Mouse (Mus musculus): ENCODE results near the gene Borcs6. TPM values are rescaled to one million over a fixed set of nuclear protein-coding genes. Genes with fewer than 3 reads are reported as not detected.

The Borcs6 gene
- 30.3 and 31.4 TPM in 2 replicates for polyA plus RNA-seq (2015; fragmentation: Nextera tagmentation; extraction: Ambion mirVana)

DNA sequence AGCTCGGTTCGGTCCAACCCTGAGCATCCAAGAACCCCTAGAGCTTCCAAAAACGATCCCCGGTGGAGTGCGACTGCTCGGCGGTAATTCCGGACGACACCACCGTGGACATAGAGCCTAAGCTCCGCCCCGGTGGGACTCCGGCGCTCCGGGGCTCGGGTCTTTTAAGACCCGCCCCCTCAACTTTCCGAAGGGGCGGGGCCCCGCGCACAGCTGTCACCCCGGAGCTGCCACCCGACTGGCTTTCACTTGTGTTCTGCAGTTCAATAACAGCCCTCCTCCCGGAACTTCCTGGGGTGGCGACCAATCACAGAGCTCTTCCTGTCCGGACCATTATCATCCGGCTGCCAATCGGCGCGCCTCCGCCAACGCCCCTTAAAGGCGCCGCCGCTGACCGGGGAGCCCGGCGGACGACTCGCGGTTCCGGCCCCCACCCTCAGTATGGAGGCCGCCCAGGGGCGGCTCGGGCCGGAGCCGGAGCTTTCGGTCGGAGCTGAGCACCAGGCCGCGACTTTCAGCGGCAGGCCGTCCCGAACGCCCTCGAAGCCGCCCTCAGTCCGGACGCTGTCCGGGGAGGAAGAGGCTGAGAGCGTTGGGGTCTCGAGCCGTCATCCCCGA lies at the start of gene Borcs6:
Gene Borcs6, plus strand, starts transcription at position 361 of the 618 bp plus-strand sequence.

GRCm38 (mm10) chr11:69015644-69016441 lies 43.7 kb upstream of the Borcs6 start, which contains the start of gene Ctc1:
Ctc1 (plus strand) TSS chr11:69015911.

GRCm38 (mm10) chr11:69045531-69046394 lies 13.8 kb upstream of the Borcs6 start, which contains the start of gene Aurkb:
Aurkb (plus strand) TSS chr11:69045647.

GRCm38 (mm10) chr11:69070590-69071222 lies 11.2 kb downstream of the Borcs6 start, which contains the start of gene Tmem107:
Tmem107 (plus strand) TSS chr11:69070806.

DNA sequence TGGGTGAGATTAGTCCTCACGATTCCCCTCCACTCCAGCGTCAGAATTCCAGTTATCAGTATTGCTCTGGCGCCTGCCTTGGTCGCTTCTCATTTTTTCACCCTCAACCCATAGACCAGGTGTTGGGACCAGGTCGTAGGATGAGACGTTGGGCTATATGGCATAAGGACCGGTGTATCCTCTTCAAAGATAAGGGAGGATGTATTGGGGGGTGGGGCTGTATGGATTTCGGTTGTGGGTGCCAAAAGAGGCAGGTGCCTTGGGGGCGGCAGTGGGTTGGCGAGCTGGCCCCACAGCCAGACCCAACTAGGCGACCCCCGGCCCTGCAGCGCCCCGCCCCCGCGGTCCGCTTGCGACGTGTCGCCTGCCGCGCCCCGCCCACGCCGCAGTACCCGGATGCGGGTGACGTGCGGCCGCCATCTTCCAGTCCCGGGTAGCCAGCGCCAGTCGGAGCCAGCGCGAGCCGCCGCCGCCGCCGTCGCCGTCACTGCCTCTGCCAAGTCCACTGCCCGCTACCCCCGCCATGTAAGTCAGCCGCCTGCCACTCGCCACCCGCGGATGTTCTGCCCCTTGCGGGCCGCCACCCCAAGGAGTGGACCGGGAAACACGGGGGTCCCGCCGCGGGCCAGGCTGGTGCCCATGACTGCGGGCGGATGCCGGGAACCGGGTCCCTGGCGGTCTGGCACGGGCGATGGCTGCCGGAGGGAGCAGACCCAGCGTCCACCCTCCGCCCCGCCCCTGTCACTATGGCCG lies 28.8 kb downstream of the Borcs6 start, which contains the start of gene Vamp2:
Gene Vamp2, plus strand, starts transcription at position 388 of the 753 bp plus-strand sequence.

DNA sequence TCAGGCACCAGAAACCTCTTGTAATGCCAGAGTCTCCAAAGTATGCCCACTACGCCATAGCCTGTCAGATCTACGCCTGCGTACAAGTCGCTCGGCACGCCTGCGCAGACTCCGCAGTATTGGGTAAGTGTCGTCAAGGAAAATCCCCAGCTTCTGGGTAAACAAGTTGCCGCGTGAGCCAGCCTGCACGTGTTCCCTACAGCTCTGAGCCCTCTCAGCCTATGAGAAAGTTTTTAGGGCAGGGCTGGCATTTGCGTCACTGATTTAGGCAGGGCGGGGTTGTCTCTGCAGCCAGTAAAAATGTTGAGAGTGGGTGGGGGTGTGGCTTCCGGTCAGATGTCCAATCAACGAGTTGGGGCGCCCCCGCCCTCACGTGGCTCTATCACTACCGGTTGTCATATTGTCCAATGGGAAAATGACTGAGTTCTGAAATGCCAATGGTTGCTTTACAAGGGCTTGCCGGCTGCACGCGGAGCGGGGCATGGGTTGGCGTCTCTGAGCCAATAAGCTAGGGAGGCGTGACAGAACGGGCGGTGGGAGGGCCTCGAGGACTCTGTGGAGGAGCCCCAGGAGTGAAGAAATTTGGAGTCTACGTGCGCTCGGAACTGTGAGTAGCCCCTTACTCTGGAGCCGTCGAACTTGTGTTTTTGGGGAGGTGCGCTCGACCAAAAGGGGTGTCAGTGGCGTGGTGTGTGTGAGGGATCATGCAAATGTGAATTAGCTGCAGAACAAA lies 35.3 kb downstream of the Borcs6 start, which contains the start of gene Per1:
Gene Per1, plus strand, starts transcription at position 521 of the 733 bp plus-strand sequence.

Other genes starting within 250 kb of the Borcs6 start
- 103 and 108 TPM in 2 replicates for gene Ndel1, start 187.9 kb upstream of the Borcs6 start, polyA plus RNA-seq (2015; fragmentation: Nextera tagmentation; extraction: Ambion mirVana)
- gene Rnf222, start 171.2 kb upstream of the Borcs6 start, polyA plus RNA-seq (2015; fragmentation: Nextera tagmentation; extraction: Ambion mirVana): not detected in 2 replicates
- 568 and 632 TPM in 2 replicates for gene Rpl26, start 158.1 kb upstream of the Borcs6 start, polyA plus RNA-seq (2015; fragmentation: Nextera tagmentation; extraction: Ambion mirVana)
- 0.43 and 1.0 TPM in 2 replicates for gene Odf4, start 132.6 kb upstream of the Borcs6 start, polyA plus RNA-seq (2015; fragmentation: Nextera tagmentation; extraction: Ambion mirVana)
- gene Arhgef15, start 102.2 kb upstream of the Borcs6 start, polyA plus RNA-seq (2015; fragmentation: Nextera tagmentation; extraction: Ambion mirVana): 23.3 and 25.5 TPM in 2 replicates
- gene Slc25a35, start 91.6 kb upstream of the Borcs6 start, polyA plus RNA-seq (2015; fragmentation: Nextera tagmentation; extraction: Ambion mirVana): 3.4 and 3.6 TPM in 2 replicates
- 28.4 and 30.6 TPM in 2 replicates for gene Rangrf, start 84.5 kb upstream of the Borcs6 start, polyA plus RNA-seq (2015; fragmentation: Nextera tagmentation; extraction: Ambion mirVana)
- 14.4 and 15.8 TPM in 2 replicates for gene Pfas, start 51.3 kb upstream of the Borcs6 start, polyA plus RNA-seq (2015; fragmentation: Nextera tagmentation; extraction: Ambion mirVana)
- 36.9 and 43.6 TPM in 2 replicates for gene Ctc1, start 43.8 kb upstream of the Borcs6 start, polyA plus RNA-seq (2015; fragmentation: Nextera tagmentation; extraction: Ambion mirVana)
- gene Aurkb, start 14.1 kb upstream of the Borcs6 start, polyA plus RNA-seq (2015; fragmentation: Nextera tagmentation; extraction: Ambion mirVana): 7.9 and 8.5 TPM in 2 replicates
- 30.0 and 35.1 TPM in 2 replicates for gene Tmem107, start 11.1 kb downstream of the Borcs6 start, polyA plus RNA-seq (2015; fragmentation: Nextera tagmentation; extraction: Ambion mirVana)
- gene Vamp2, start 28.8 kb downstream of the Borcs6 start, polyA plus RNA-seq (2015; fragmentation: Nextera tagmentation; extraction: Ambion mirVana): 425 and 492 TPM in 2 replicates
- gene Per1, start 35.5 kb downstream of the Borcs6 start, polyA plus RNA-seq (2015; fragmentation: Nextera tagmentation; extraction: Ambion mirVana): 7.1 and 10.1 TPM in 2 replicates
- gene Hes7, start 60.7 kb downstream of the Borcs6 start, polyA plus RNA-seq (2015; fragmentation: Nextera tagmentation; extraction: Ambion mirVana): 1.8 and 2.1 TPM in 2 replicates
- gene 9130213A22Rik, start 62.9 kb downstream of the Borcs6 start, polyA plus RNA-seq (2015; fragmentation: Nextera tagmentation; extraction: Ambion mirVana): 1.3 and 1.4 TPM in 2 replicates
- gene Aloxe3, start 66.2 kb downstream of the Borcs6 start, polyA plus RNA-seq (2015; fragmentation: Nextera tagmentation; extraction: Ambion mirVana): 9.9 and 11.9 TPM in 2 replicates
- gene Alox12b, start 97.3 kb downstream of the Borcs6 start, polyA plus RNA-seq (2015; fragmentation: Nextera tagmentation; extraction: Ambion mirVana): 1.4 and 2.0 TPM in 2 replicates
- 2.5 and 3.2 TPM in 2 replicates for gene Alox8, start 138.1 kb downstream of the Borcs6 start, polyA plus RNA-seq (2015; fragmentation: Nextera tagmentation; extraction: Ambion mirVana)
- gene Gucy2e, start 177.3 kb downstream of the Borcs6 start, polyA plus RNA-seq (2015; fragmentation: Nextera tagmentation; extraction: Ambion mirVana): 0.53 and 0.88 TPM in 2 replicates